Mouse (Mus musculus): ENCODE measurements around the gene Pkd1l2. TPM values are rescaled to one million over a fixed set of nuclear protein-coding genes. Genes with fewer than 3 reads are reported as not detected.
A peak's percentile ranks its signal among the peaks of the same experiment; 100 is the strongest.

The Pkd1l2 gene
- total RNA-seq, 2 experiments from 2014 or later = 0.18 to 0.23 TPM

GRCm38 (mm10) chr8:116989842-116990241 lies 92.4 kb downstream of the Pkd1l2 start:
- peak; percentile 24 for TF ChIP-seq CTCF (IDR thresholded peaks at IDR 0.05)
- intact Hi-C loops (cut with DNase I) = loop anchor here (10.0 kb wide), 1 partner anchor 485 kb away; no protein-coding TSS in a partner anchor
- Histone ChIP-seq H3K4me3 (no peak overlapping the region), H3K27ac (no peak overlapping the region)
- no peak for DNase-seq (ENCODE audit: extremely low spot score in 1 of 2, low spot score in 2 of 2)

- peak; percentile 43 to 49 for DNase-seq (ENCODE audit: extremely low spot score in 1 of 2, low spot score in 2 of 2)
- no peak overlapping the region for H3K27ac ChIP-seq
- TF ChIP-seq CTCF (IDR thresholded peaks at IDR 0.05) = peak; percentile 82
- no peak overlapping the region for H3K4me3 ChIP-seq
- intact Hi-C loops (cut with DNase I) = no loop called here
Measured at GRCm38 (mm10) chr8:116980117-116980516, 102.1 kb downstream of the Pkd1l2 start.

DNA sequence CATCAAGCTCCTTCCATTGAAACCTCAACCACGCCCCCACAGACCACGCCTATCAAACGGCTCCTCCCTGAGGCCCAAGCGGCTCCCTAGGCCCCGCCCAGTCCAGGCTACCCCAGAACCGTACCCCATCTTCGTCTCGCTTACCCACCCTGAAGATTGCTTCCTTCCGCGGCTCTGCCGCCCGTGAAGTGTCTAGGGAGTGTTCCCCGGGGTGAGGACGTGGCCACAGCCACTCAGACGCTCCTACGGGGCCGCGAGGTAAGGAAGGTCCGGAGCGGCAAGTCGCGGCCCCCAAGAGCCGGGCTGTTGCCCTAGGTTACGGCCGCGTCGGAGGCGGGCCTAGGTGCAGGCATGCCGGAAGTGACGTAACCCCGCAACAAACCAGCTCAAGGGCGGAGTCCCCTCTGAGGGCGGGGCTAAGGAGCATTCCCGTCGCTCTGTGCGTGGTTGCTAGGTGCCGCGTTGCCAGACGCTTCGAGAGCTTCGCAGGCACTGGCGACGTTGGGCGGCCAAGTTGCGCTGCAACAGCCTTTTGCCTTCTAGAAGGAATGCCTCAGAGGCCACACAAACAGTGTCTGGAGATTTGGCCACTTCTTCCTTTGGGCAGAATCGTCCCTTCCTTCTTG lies 103.5 kb downstream of the Pkd1l2 start, which contains the start of gene 1700030J22Rik:
Gene 1700030J22Rik, minus strand, starts transcription at position 329 of the 626 bp plus-strand sequence.
- peak within 1 kb of the TSS; percentile 73 for H3K27ac ChIP-seq
- intact Hi-C loops (cut with DNase I) = loop anchor here (1.0 kb wide), 2 partner anchors 35 to 57 kb away; partner anchors contain the start of genes Atmin, Cenpn and Cmc2
- H3K4me3 ChIP-seq = peak within 1 kb of the TSS; percentile 76
- peak; percentile 96 to 98 for DNase-seq (ENCODE audit: extremely low spot score in 1 of 2, low spot score in 2 of 2)
- peak; percentile 11 for TF ChIP-seq CTCF (IDR thresholded peaks at IDR 0.05)

DNA sequence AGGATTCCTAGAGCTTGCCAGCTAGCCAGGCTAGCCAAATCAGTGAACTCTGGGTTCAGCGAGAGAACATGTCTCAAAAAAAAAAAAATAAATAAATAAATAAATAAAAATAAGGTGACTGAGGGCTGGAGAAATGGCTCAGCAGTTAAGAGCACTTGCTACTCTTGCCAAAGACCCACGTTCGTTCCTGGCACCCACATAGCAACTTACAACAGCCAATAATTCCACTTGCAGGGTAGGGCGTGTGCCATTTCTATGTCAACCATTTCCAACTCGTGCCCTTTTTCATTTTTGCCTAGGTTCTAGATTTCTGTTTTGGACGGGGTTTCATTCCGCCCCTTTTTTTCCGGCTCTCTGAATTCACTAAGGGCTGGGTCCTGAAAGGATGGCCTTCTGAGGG lies 104.2 kb downstream of the Pkd1l2 start:
- intact Hi-C loops (cut with DNase I) = no loop called here
- peak overlapping the region; percentile 76 for H3K4me3 ChIP-seq
- DNase-seq (ENCODE audit: extremely low spot score in 1 of 2, low spot score in 2 of 2) = no peak
- H3K27ac ChIP-seq = no peak overlapping the region
- TF ChIP-seq CTCF (IDR thresholded peaks at IDR 0.05) = no peak

- intact Hi-C loops (cut with DNase I) = no loop called here
- no peak for TF ChIP-seq CTCF (IDR thresholded peaks at IDR 0.05)
- Histone ChIP-seq H3K4me3 (no peak overlapping the region), H3K27ac (no peak overlapping the region)
- DNase-seq (ENCODE audit: extremely low spot score in 1 of 2, low spot score in 2 of 2) = no peak
Measured at GRCm38 (mm10) chr8:116975606-116976005, 106.6 kb downstream of the Pkd1l2 start.

DNA sequence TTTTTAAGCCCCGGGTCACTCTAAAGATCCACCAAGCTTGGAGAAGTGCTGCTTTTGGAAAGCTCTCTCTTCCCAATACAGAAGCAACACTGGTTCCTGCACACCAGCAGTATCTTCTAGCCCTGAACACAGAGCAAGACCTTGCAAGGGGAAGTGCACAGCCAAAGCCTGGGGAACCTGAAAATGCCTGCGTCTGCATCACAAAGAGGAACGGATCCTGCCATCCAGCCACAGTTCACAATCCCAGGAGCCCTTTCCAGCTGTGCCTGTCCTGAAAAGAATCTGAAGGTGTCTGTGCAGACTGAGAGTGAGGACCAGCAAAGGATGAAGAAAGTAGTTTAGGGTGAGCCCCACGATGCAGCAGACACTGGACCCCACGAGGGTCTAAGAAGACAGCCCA lies 107.2 kb downstream of the Pkd1l2 start:
- H3K27ac ChIP-seq = no peak overlapping the region
- intact Hi-C loops (cut with DNase I) = no loop called here

GRCm38 (mm10) chr8:116969531-116969930 lies 112.7 kb downstream of the Pkd1l2 start:
- no peak overlapping the region for H3K27ac ChIP-seq
- intact Hi-C loops (cut with DNase I) = no loop called here
- DNase-seq (ENCODE audit: extremely low spot score in 1 of 2, low spot score in 2 of 2) = no peak
- no peak for TF ChIP-seq CTCF (IDR thresholded peaks at IDR 0.05)
- H3K4me3 ChIP-seq = no peak overlapping the region

More for the DNA sequence above, 107.2 kb downstream of the Pkd1l2 start:
- H3K4me3 ChIP-seq = no peak overlapping the region
- DNase-seq (ENCODE audit: extremely low spot score in 1 of 2, low spot score in 2 of 2) = no peak
- TF ChIP-seq CTCF (IDR thresholded peaks at IDR 0.05) = no peak

- DNase-seq (ENCODE audit: extremely low spot score in 1 of 2, low spot score in 2 of 2) = peak; percentile 59 to 83
- intact Hi-C loops (cut with DNase I) = loop anchor here (2.0 kb wide), 1 partner anchor 334 kb away; no protein-coding TSS in a partner anchor
- H3K27ac ChIP-seq = peak overlapping the region; percentile 30; the same call in 1 of the 2 replicates
- TF ChIP-seq CTCF (IDR thresholded peaks at IDR 0.05) = no peak
- H3K4me3 ChIP-seq = no peak overlapping the region
Measured at GRCm38 (mm10) chr8:116954415-116954814, 127.8 kb downstream of the Pkd1l2 start.

DNA sequence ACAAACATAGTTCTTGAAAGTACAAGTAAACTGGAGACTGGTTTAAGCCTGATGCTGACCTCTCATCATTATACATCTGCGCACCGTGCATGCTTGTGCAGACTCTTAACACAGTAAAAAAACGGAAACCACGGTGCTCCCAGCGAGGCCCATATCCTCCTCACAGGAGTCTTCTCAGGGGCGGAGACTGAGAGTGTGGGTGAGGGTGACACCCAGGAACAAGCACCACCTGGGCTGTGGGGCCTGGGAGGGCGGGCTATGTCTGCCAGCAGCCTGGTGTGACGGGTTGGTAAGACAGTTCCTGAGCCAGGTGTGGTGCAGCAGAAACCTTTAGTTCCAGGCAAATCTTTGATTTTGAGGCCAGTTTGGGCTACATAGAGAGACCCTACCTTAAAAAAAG lies 129.8 kb downstream of the Pkd1l2 start:
- DNase-seq (ENCODE audit: extremely low spot score in 1 of 2, low spot score in 2 of 2) = no peak
- intact Hi-C loops (cut with DNase I) = no loop called here
- no peak overlapping the region for H3K4me3 ChIP-seq
- no peak for TF ChIP-seq CTCF (IDR thresholded peaks at IDR 0.05)
- no peak overlapping the region for H3K27ac ChIP-seq

DNA sequence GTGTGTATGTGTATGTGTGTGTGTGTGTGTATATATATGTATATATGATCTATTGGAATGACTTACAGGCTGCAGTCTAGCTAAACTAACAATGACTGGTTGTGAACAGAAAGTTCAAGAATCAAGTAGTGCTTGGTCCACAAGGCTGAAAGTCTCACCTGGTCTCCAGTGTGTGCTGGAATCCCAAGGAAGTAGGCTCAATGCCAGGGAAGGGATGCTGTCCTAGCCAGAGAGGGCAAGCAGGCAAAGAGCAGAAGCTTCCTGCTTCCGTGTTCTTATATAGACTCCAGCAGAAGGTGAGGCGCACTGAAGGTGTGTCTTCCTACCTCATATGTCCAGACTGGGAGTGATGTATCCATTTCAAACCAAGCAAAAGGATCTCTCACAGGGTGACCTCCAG lies 130.5 kb downstream of the Pkd1l2 start:
- intact Hi-C loops (cut with DNase I) = no loop called here
- no peak overlapping the region for H3K27ac ChIP-seq
- no peak for DNase-seq (ENCODE audit: extremely low spot score in 1 of 2, low spot score in 2 of 2)
- no peak for TF ChIP-seq CTCF (IDR thresholded peaks at IDR 0.05)
- H3K4me3 ChIP-seq = no peak overlapping the region

GRCm38 (mm10) chr8:116951369-116951768 lies 130.9 kb downstream of the Pkd1l2 start:
- TF ChIP-seq CTCF (IDR thresholded peaks at IDR 0.05) = no peak
- no peak overlapping the region for H3K4me3 ChIP-seq
- H3K27ac ChIP-seq = no peak overlapping the region
- intact Hi-C loops (cut with DNase I) = no loop called here
- no peak for DNase-seq (ENCODE audit: extremely low spot score in 1 of 2, low spot score in 2 of 2)

- Histone ChIP-seq H3K27ac (no peak overlapping the region), H3K4me3 (no peak overlapping the region)
- no peak for TF ChIP-seq CTCF (IDR thresholded peaks at IDR 0.05)
- intact Hi-C loops (cut with DNase I) = no loop called here
- no peak for DNase-seq (ENCODE audit: extremely low spot score in 1 of 2, low spot score in 2 of 2)
Measured at GRCm38 (mm10) chr8:116947589-116947988, 134.7 kb downstream of the Pkd1l2 start.

GRCm38 (mm10) chr8:116946851-116947250 lies 135.4 kb downstream of the Pkd1l2 start:
- Histone ChIP-seq H3K27ac (peak overlapping the region; percentile 80; the same call in 1 of the 2 replicates), H3K4me3 (peak overlapping the region; percentile 44)

More at GRCm38 (mm10) chr8:116946851-116947250, 135.4 kb downstream of the Pkd1l2 start:
- intact Hi-C loops (cut with DNase I) = no loop called here
- DNase-seq (ENCODE audit: extremely low spot score in 1 of 2, low spot score in 2 of 2) = no peak
- no peak for TF ChIP-seq CTCF (IDR thresholded peaks at IDR 0.05)
